Mouse (Mus musculus): ENCODE measurements around the gene Nfib. TPM values are rescaled to one million over a fixed set of nuclear protein-coding genes. Genes with fewer than 3 reads are reported as not detected.

The Nfib gene
- polyA plus RNA-seq, 1 experiment: 44.3 TPM

GRCm38 (mm10) chr4:82461676-82462075 is 243.9 kb downstream of the Nfib start:
- Histone ChIP-seq H3K27ac (ENCODE audit: insufficient read depth, low read length) (no peak overlapping the region), H3K27me3 (ENCODE audit: control insufficient read depth, insufficient read depth, low read length) (no peaks in the 10 kb centered on the region), H3K4me1 (ENCODE audit: control insufficient read depth, insufficient read depth, low read length) (peaks cover 35% of the 10 kb centered on the region), H3K4me3 (replicated peaks; ENCODE audit: insufficient read depth, low read depth, low read length) (no peak overlapping the region)
- no peak for DNase-seq
- 68% methylated on average over 2 of the region's 2 CpGs for WGBS
- TF ChIP-seq CTCF (IDR thresholded peaks at IDR 0.05; ENCODE audit: borderline replicate concordance, insufficient read depth, low read depth, low read length): no peak
- no peak for TF ChIP-seq POLR2A (IDR thresholded peaks at IDR 0.05; ENCODE audit: borderline replicate concordance, insufficient read depth, low read length)

GRCm38 (mm10) chr4:82458895-82459294 is 246.7 kb downstream of the Nfib start:
- whole genome bisulfite sequencing: 41% methylated on average over 10 of the region's 10 CpGs
- Histone ChIP-seq H3K4me1 (ENCODE audit: control insufficient read depth, insufficient read depth, low read length) (peaks cover 28% of the 10 kb centered on the region), H3K27ac (ENCODE audit: insufficient read depth, low read length) (no peak overlapping the region), H3K27me3 (ENCODE audit: control insufficient read depth, insufficient read depth, low read length) (no peaks in the 10 kb centered on the region), H3K4me3 (replicated peaks; ENCODE audit: insufficient read depth, low read depth, low read length) (no peak overlapping the region)
- DNase-seq: peak in 1 of 2 experiments; percentile 41
- TF ChIP-seq CTCF (IDR thresholded peaks at IDR 0.05; ENCODE audit: borderline replicate concordance, insufficient read depth, low read depth, low read length) (no peak), POLR2A (IDR thresholded peaks at IDR 0.05; ENCODE audit: borderline replicate concordance, insufficient read depth, low read length) (no peak)

GRCm38 (mm10) chr4:82456908-82457307 is 248.6 kb downstream of the Nfib start:
- peaks cover 28% of the 10 kb centered on the region for H3K4me1 ChIP-seq (ENCODE audit: control insufficient read depth, insufficient read depth, low read length)
- H3K27ac ChIP-seq (ENCODE audit: insufficient read depth, low read length): no peak overlapping the region
- no peak overlapping the region for H3K4me3 ChIP-seq (replicated peaks; ENCODE audit: insufficient read depth, low read depth, low read length)
- no peak for DNase-seq
- TF ChIP-seq POLR2A (IDR thresholded peaks at IDR 0.05; ENCODE audit: borderline replicate concordance, insufficient read depth, low read length) (no peak), CTCF (IDR thresholded peaks at IDR 0.05; ENCODE audit: borderline replicate concordance, insufficient read depth, low read depth, low read length) (no peak)
- no peaks in the 10 kb centered on the region for H3K27me3 ChIP-seq (ENCODE audit: control insufficient read depth, insufficient read depth, low read length)
- WGBS: 59% methylated on average over 5 of the region's 5 CpGs

- Histone ChIP-seq H3K27ac (ENCODE audit: insufficient read depth, low read length) (no peak overlapping the region), H3K4me3 (replicated peaks; ENCODE audit: insufficient read depth, low read depth, low read length) (no peak overlapping the region), H3K27me3 (ENCODE audit: control insufficient read depth, insufficient read depth, low read length) (no peaks in the 10 kb centered on the region), H3K4me1 (ENCODE audit: control insufficient read depth, insufficient read depth, low read length) (peaks cover 28% of the 10 kb centered on the region)
- TF ChIP-seq CTCF (IDR thresholded peaks at IDR 0.05; ENCODE audit: borderline replicate concordance, insufficient read depth, low read depth, low read length) (no peak), POLR2A (IDR thresholded peaks at IDR 0.05; ENCODE audit: borderline replicate concordance, insufficient read depth, low read length) (no peak)
- WGBS: 65% methylated on average over 3 of the region's 3 CpGs
- no peak for DNase-seq
Measured at GRCm38 (mm10) chr4:82456323-82456713, 249.2 kb downstream of the Nfib start.

GRCm38 (mm10) chr4:82455617-82456322 is 249.8 kb downstream of the Nfib start:
- WGBS: 81% methylated on average over 8 of the region's 8 CpGs

GRCm38 (mm10) chr4:82454989-82455388 is 250.6 kb downstream of the Nfib start:
- no peak for TF ChIP-seq CTCF (IDR thresholded peaks at IDR 0.05; ENCODE audit: borderline replicate concordance, insufficient read depth, low read depth, low read length)
- TF ChIP-seq POLR2A (IDR thresholded peaks at IDR 0.05; ENCODE audit: borderline replicate concordance, insufficient read depth, low read length): no peak
- WGBS: 20% methylated on average over 4 of the region's 4 CpGs
- Histone ChIP-seq H3K4me3 (replicated peaks; ENCODE audit: insufficient read depth, low read depth, low read length) (no peak overlapping the region), H3K4me1 (ENCODE audit: control insufficient read depth, insufficient read depth, low read length) (peaks cover 19% of the 10 kb centered on the region), H3K27me3 (ENCODE audit: control insufficient read depth, insufficient read depth, low read length) (no peaks in the 10 kb centered on the region), H3K27ac (ENCODE audit: insufficient read depth, low read length) (no peak overlapping the region)
- DNase-seq: peak in 1 of 2 experiments; percentile 29

More at GRCm38 (mm10) chr4:82455617-82456322, 249.8 kb downstream of the Nfib start:
- TF ChIP-seq POLR2A (IDR thresholded peaks at IDR 0.05; ENCODE audit: borderline replicate concordance, insufficient read depth, low read length) (no peak), CTCF (IDR thresholded peaks at IDR 0.05; ENCODE audit: borderline replicate concordance, insufficient read depth, low read depth, low read length) (no peak)
- Histone ChIP-seq H3K4me3 (replicated peaks; ENCODE audit: insufficient read depth, low read depth, low read length) (no peak overlapping the region), H3K27ac (ENCODE audit: insufficient read depth, low read length) (no peak overlapping the region), H3K4me1 (ENCODE audit: control insufficient read depth, insufficient read depth, low read length) (peaks cover 24% of the 10 kb centered on the region), H3K27me3 (ENCODE audit: control insufficient read depth, insufficient read depth, low read length) (no peaks in the 10 kb centered on the region)
- DNase-seq: no peak

- Histone ChIP-seq H3K27me3 (ENCODE audit: control insufficient read depth, insufficient read depth, low read length) (no peaks in the 10 kb centered on the region), H3K4me3 (replicated peaks; ENCODE audit: insufficient read depth, low read depth, low read length) (no peak overlapping the region), H3K4me1 (ENCODE audit: control insufficient read depth, insufficient read depth, low read length) (peaks cover 15% of the 10 kb centered on the region), H3K27ac (ENCODE audit: insufficient read depth, low read length) (no peak overlapping the region)
- TF ChIP-seq CTCF (IDR thresholded peaks at IDR 0.05; ENCODE audit: borderline replicate concordance, insufficient read depth, low read depth, low read length): no peak
- no peak for TF ChIP-seq POLR2A (IDR thresholded peaks at IDR 0.05; ENCODE audit: borderline replicate concordance, insufficient read depth, low read length)
- DNase-seq: no peak
Measured at GRCm38 (mm10) chr4:82453341-82453740, 252.2 kb downstream of the Nfib start.

- TF ChIP-seq CTCF (IDR thresholded peaks at IDR 0.05; ENCODE audit: borderline replicate concordance, insufficient read depth, low read depth, low read length) (no peak), POLR2A (IDR thresholded peaks at IDR 0.05; ENCODE audit: borderline replicate concordance, insufficient read depth, low read length) (no peak)
- Histone ChIP-seq H3K4me3 (replicated peaks; ENCODE audit: insufficient read depth, low read depth, low read length) (no peak overlapping the region), H3K27me3 (ENCODE audit: control insufficient read depth, insufficient read depth, low read length) (no peaks in the 10 kb centered on the region), H3K4me1 (ENCODE audit: control insufficient read depth, insufficient read depth, low read length) (peaks cover 15% of the 10 kb centered on the region), H3K27ac (ENCODE audit: insufficient read depth, low read length) (no peak overlapping the region)
- WGBS: 70% methylated on average over 4 of the region's 4 CpGs
- DNase-seq: no peak
Measured at GRCm38 (mm10) chr4:82452905-82453304, 252.6 kb downstream of the Nfib start.
